Mouse (Mus musculus) bone marrow, adult 2 months (tissue): Measurements from ENCODE around the gene Rps6ka1.

Source experiments
- CTCF ChIP-seq: fragments of 200-500 bp; IDR thresholded peaks from 2 replicates; pipeline ENCODE4 v1.5.1; 2011; ENCODE audit warnings: low read length, control low read depth; ENCODE audit not compliant: control insufficient read depth, insufficient read depth
- POLR2A ChIP-seq: fragments of 200-500 bp; IDR thresholded peaks from 2 replicates; pipeline ENCODE4 v1.6.1; 2011; ENCODE audit warnings: low read depth, mild to moderate bottlenecking, control low read depth, low read length, borderline replicate concordance; ENCODE audit not compliant: control insufficient read depth

GRCm38 (mm10) chr4:133863795-133864379 is 23.7 kb downstream of the Rps6ka1 start:
- TF ChIP-seq CTCF: no peak
- no peak for TF ChIP-seq POLR2A
